9 mouse cellular contexts compared by ENCODE assay signal in the genomic region with DNA sequence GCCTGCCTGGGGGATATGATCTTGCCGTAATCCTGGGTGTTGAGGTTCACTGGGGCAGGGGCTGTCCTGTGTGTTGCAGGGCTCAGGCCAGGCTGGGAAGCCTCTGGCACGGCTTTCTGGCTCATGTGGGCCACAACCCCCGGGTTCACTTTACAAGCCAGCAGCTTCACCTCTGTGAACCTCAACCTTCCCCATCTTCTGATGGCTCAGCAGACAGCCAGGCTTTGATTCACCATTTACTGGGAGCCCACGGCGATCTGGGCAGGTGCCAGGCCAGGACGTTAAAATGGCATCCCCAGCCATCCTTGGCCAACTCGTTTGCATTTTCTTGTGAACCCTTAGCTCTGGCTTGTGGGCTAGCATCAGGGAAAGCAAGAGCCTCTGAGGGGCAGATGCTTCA. TPM values are rescaled to one million over a fixed set of nuclear protein-coding genes. Genes with fewer than 3 reads are reported as not detected.
DNase-seq lines count a peak whose midpoint lies in the region; ATAC-seq and TF ChIP-seq lines count a peak whose summit lies in the region.
"Had no signal": no experiment of that assay in that cellular context is flagged by ENCODE, and none has a peak within 500 bp of the region (broad histone marks: within the 10 kb centered on the region; RNA-seq: fewer than 3 reads in every experiment).

No protein-coding gene starts in this region.

- H3K27ac ChIP-seq in layer of hippocampus, adult 2 months: peak overlapping the region; percentile 15; the same call in 1 of the 2 replicates
- H3K27ac ChIP-seq in neural tube, embryonic 13.5 days (replicated peaks): no peak overlapping the region

- H3K4me1 ChIP-seq in neural tube, embryonic 13.5 days (replicated peaks): peaks cover 14% of the 10 kb centered on the region

- peak overlapping the region; percentile 84 for H3K4me2 ChIP-seq in neural tube, embryonic 13.5 days

- peaks cover 69% of the 10 kb centered on the region for H3K27me3 ChIP-seq in neural tube, embryonic 13.5 days
- H3K27me3 ChIP-seq: Patski had no signal

- H3K4me3 ChIP-seq in layer of hippocampus, adult 2 months: peak overlapping the region; percentile 61
- H3K4me3 ChIP-seq in neural tube, embryonic 13.5 days: peak overlapping the region; percentile 42

- no peak for ATAC-seq in neural tube, embryonic 13.5 days (ENCODE audit: low read depth)

- no peaks in the 10 kb centered on the region for H3K9me3 ChIP-seq in neural tube, embryonic 13.5 days

- intact Hi-C loops in gastrocnemius, postnatal 36 days (cut with DNase I): no loop called here

- no peak for DNase-seq in layer of hippocampus, adult 2 months (ENCODE audit: low spot score in 2 of 2)
- DNase-seq in layer of hippocampus, adult 11-12 months (ENCODE audit: low spot score): no peak
- peak; percentile 43 for DNase-seq in fat pad, adult 2 months (ENCODE audit: extremely low read depth, low read depth, low spot score)
- DNase-seq in kidney, postnatal 10 days: peak; percentile 52
- no peak for DNase-seq in spleen, adult 18-20 months
- DNase-seq in gastrocnemius, postnatal 36 days: no peak
- DNase-seq in adrenal gland, postnatal 36 days: no peak

- peak overlapping the region; percentile 65 for H3K9ac ChIP-seq in neural tube, embryonic 13.5 days

- 22% methylated on average over 7 of the region's 7 CpGs for WGBS in neural tube, embryonic 13.5 days

- no peaks in the 10 kb centered on the region for H3K36me3 ChIP-seq in neural tube, embryonic 13.5 days

- no peak for TF ChIP-seq CTCF in layer of hippocampus, adult 2 months (conservative IDR thresholded peaks at IDR 0.05)

RNA-seq across cellular contexts. Expression of a gene that starts 0.5 kb away (rescaled TPM):
- 10 to 100 TPM; 27.5 to 27.7 TPM for total RNA-seq in layer of hippocampus, adult 2 months (2021)
- polyA plus RNA-seq in neural tube, embryonic 13.5 days (2015; fragmentation: Nextera tagmentation; extraction: Ambion mirVana): 12.5 and 14.8 TPM in 2 replicates
- 1 to 10 TPM; 1.9 to 2.1 TPM for total RNA-seq in gastrocnemius, postnatal 36 days (2021)
- 10 to 100 TPM; 22.6 to 37.2 TPM for total RNA-seq in adrenal gland, postnatal 36 days (2021)

Comparison
In these comparisons a context has a peak if more than half of its experiments do, and no peak if none do; other contexts are left out.
1. DNase-seq: peak in fat pad, adult 2 months (single experiment) and kidney, postnatal 10 days (single experiment); none in layer of hippocampus, adult 2 months (0 of 2), layer of hippocampus, adult 11-12 months (single experiment), spleen, adult 18-20 months (0 of 2), gastrocnemius, postnatal 36 days (0 of 2) and adrenal gland, postnatal 36 days (0 of 2).
2. RNA of a gene that starts 0.5 kb away (total RNA-seq): 22.6 to 37.2 TPM in adrenal gland, postnatal 36 days and 27.5 to 27.7 TPM in layer of hippocampus, adult 2 months; 1.9 to 2.1 TPM in gastrocnemius, postnatal 36 days; every median in the first group is over 4 times any median in the second.